ENCODE assay signal across 8 mouse cellular contexts in genomic region chr12:112628928-112629721, GRCm38 (mm10). TPM values are rescaled to one million over a fixed set of nuclear protein-coding genes. Genes with fewer than 3 reads are reported as not detected.
DNase-seq lines count a peak whose midpoint lies in the region; ATAC-seq lines count a peak whose summit lies in the region.

No protein-coding gene starts in this region.

- peak overlapping the region; percentile 56 for H3K4me2 ChIP-seq in embryonic facial prominence, embryonic 13.5 days
- H3K4me2 ChIP-seq in heart, embryonic 16.5 days (ENCODE audit: low read depth, low read length) = peak overlapping the region; percentile 72
- peak overlapping the region; percentile 27 for H3K4me2 ChIP-seq in stomach, embryonic 14.5 days (replicated peaks; ENCODE audit: low read depth, low read length)

- no peaks in the 10 kb centered on the region for H3K9me3 ChIP-seq in embryonic facial prominence, embryonic 13.5 days
- no peaks in the 10 kb centered on the region for H3K9me3 ChIP-seq in heart, embryonic 16.5 days (replicated peaks; ENCODE audit: control insufficient read depth, low read length)
- H3K9me3 ChIP-seq in stomach, embryonic 14.5 days (ENCODE audit: control insufficient read depth, low read depth, low read length) = no peaks in the 10 kb centered on the region

- DNase-seq in frontal cortex, postnatal 10 days (ENCODE audit: low spot score in 2 of 2) = no peak
- DNase-seq in T-cell, adult 2 months (ENCODE audit: low spot score) = peak; percentile 51
- DNase-seq in kidney, postnatal 4 days = peak; percentile 77 to 84

- peak overlapping the region; percentile 28 for H3K4me3 ChIP-seq in embryonic facial prominence, embryonic 13.5 days
- H3K4me3 ChIP-seq in heart, embryonic 16.5 days (ENCODE audit: low read length) = peak overlapping the region; percentile 42
- H3K4me3 ChIP-seq in stomach, embryonic 14.5 days (ENCODE audit: low read depth, low read length) = peak overlapping the region; percentile 2; the same call in 1 of the 2 replicates

- 35% methylated on average over 19 of the region's 19 CpGs for WGBS in embryonic facial prominence, embryonic 13.5 days
- WGBS in heart, embryonic 16.5 days = 16% methylated on average over 19 of the region's 19 CpGs
- 33% methylated on average over 19 of the region's 19 CpGs for WGBS in stomach, embryonic 14.5 days

- peak; percentile 66 for ATAC-seq in frontal cortex, adult (ENCODE audit: low TSS enrichment)
- ATAC-seq in embryonic facial prominence, embryonic 13.5 days (ENCODE audit: insufficient number of reproducible peaks, insufficient read depth, low FRiP score, low TSS enrichment, low read depth) = peak; percentile 23; the same call in 1 of the 2 replicates
- peak; percentile 82 for ATAC-seq in heart, embryonic 16.5 days (replicated peaks; ENCODE audit: extremely low read depth, insufficient read depth, low FRiP score)
- peak; percentile 68 for ATAC-seq in megakaryocyte progenitor cell, adult 5-6 weeks (replicated peaks; ENCODE audit: poor library complexity)
- peak; percentile 83 for ATAC-seq in stomach, embryonic 14.5 days (ENCODE audit: insufficient number of reproducible peaks, insufficient read depth, low FRiP score, low read depth)

- H3K9ac ChIP-seq in embryonic facial prominence, embryonic 13.5 days = peak overlapping the region; percentile 41
- H3K9ac ChIP-seq in heart, embryonic 16.5 days (ENCODE audit: low read length) = peak overlapping the region; percentile 65
- H3K9ac ChIP-seq in stomach, embryonic 14.5 days (replicated peaks; ENCODE audit: low read depth, low read length) = no peak overlapping the region

- no peaks in the 10 kb centered on the region for H3K27me3 ChIP-seq in embryonic facial prominence, embryonic 13.5 days
- no peaks in the 10 kb centered on the region for H3K27me3 ChIP-seq in heart, embryonic 16.5 days (ENCODE audit: control insufficient read depth, insufficient read depth, low read length)
- H3K27me3 ChIP-seq in stomach, embryonic 14.5 days (ENCODE audit: control insufficient read depth, insufficient read depth, low read length) = no peaks in the 10 kb centered on the region

- H3K27ac ChIP-seq in embryonic facial prominence, embryonic 13.5 days = no peak overlapping the region
- H3K27ac ChIP-seq in heart, embryonic 16.5 days (ENCODE audit: low read length) = peak overlapping the region; percentile 43
- H3K27ac ChIP-seq in stomach, embryonic 14.5 days (ENCODE audit: low read length) = no peak overlapping the region

- no peaks in the 10 kb centered on the region for H3K36me3 ChIP-seq in embryonic facial prominence, embryonic 13.5 days
- H3K36me3 ChIP-seq in heart, embryonic 16.5 days (ENCODE audit: control insufficient read depth, insufficient read depth) = peaks cover 6% of the 10 kb centered on the region; the same call in 1 of the 2 replicates
- H3K36me3 ChIP-seq in stomach, embryonic 14.5 days (ENCODE audit: control insufficient read depth, insufficient read depth, low read length) = no peaks in the 10 kb centered on the region

- H3K4me1 ChIP-seq in embryonic facial prominence, embryonic 13.5 days = peaks cover 14% of the 10 kb centered on the region
- peaks cover 20% of the 10 kb centered on the region for H3K4me1 ChIP-seq in heart, embryonic 16.5 days (ENCODE audit: control insufficient read depth, insufficient read depth, low read length)
- H3K4me1 ChIP-seq in stomach, embryonic 14.5 days (ENCODE audit: control insufficient read depth, insufficient read depth, low read length) = peaks cover 29% of the 10 kb centered on the region

RNA-seq across cellular contexts. Expression of gene Adssl1, which starts 9.3 kb away (rescaled TPM):
- polyA plus RNA-seq in embryonic facial prominence, embryonic 13.5 days (2015; fragmentation: Nextera tagmentation; extraction: Ambion mirVana) = 4.3 and 4.4 TPM in 2 replicates
- polyA plus RNA-seq in heart, embryonic 16.5 days (2015; fragmentation: Nextera tagmentation; extraction: Ambion mirVana) = 108 and 118 TPM in 2 replicates
- 113 and 131 TPM in 2 replicates for total RNA-seq in megakaryocyte progenitor cell, adult 5-6 weeks (2015)
- 113 and 126 TPM in 2 replicates for total RNA-seq in megakaryocyte progenitor cell, adult 5-6 weeks (2017)
- polyA plus RNA-seq in stomach, embryonic 14.5 days (2014; fragmentation: Nextera tagmentation; extraction: Ambion mirVana) = 2.8 and 3.1 TPM in 2 replicates

RNA-seq across cellular contexts. Expression of gene Siva1, which starts 15.4 kb away (rescaled TPM):
- polyA plus RNA-seq in embryonic facial prominence, embryonic 13.5 days (2015; fragmentation: Nextera tagmentation; extraction: Ambion mirVana) = 249 and 252 TPM in 2 replicates
- polyA plus RNA-seq in heart, embryonic 16.5 days (2015; fragmentation: Nextera tagmentation; extraction: Ambion mirVana) = 117 and 139 TPM in 2 replicates
- total RNA-seq in megakaryocyte progenitor cell, adult 5-6 weeks (2015) = 163 and 168 TPM in 2 replicates
- 291 and 325 TPM in 2 replicates for total RNA-seq in megakaryocyte progenitor cell, adult 5-6 weeks (2017)
- polyA plus RNA-seq in stomach, embryonic 14.5 days (2014; fragmentation: Nextera tagmentation; extraction: Ambion mirVana) = 250 and 274 TPM in 2 replicates

RNA-seq across cellular contexts. Expression of gene Inf2, which starts 40.5 kb away (rescaled TPM):
- polyA plus RNA-seq in embryonic facial prominence, embryonic 13.5 days (2015; fragmentation: Nextera tagmentation; extraction: Ambion mirVana) = 4.8 and 7.3 TPM in 2 replicates
- polyA plus RNA-seq in heart, embryonic 16.5 days (2015; fragmentation: Nextera tagmentation; extraction: Ambion mirVana) = 3.0 and 3.6 TPM in 2 replicates
- 11.0 and 13.6 TPM in 2 replicates for total RNA-seq in megakaryocyte progenitor cell, adult 5-6 weeks (2015)
- total RNA-seq in megakaryocyte progenitor cell, adult 5-6 weeks (2017) = 4.8 and 7.1 TPM in 2 replicates
- polyA plus RNA-seq in stomach, embryonic 14.5 days (2014; fragmentation: Nextera tagmentation; extraction: Ambion mirVana) = 4.4 and 5.0 TPM in 2 replicates

RNA-seq across cellular contexts. Expression of gene Akt1, which starts 45.6 kb away (rescaled TPM):
- polyA plus RNA-seq in embryonic facial prominence, embryonic 13.5 days (2015; fragmentation: Nextera tagmentation; extraction: Ambion mirVana) = 49.7 and 60.0 TPM in 2 replicates
- 51.4 and 56.7 TPM in 2 replicates for polyA plus RNA-seq in heart, embryonic 16.5 days (2015; fragmentation: Nextera tagmentation; extraction: Ambion mirVana)
- 84.3 and 85.6 TPM in 2 replicates for total RNA-seq in megakaryocyte progenitor cell, adult 5-6 weeks (2015)
- total RNA-seq in megakaryocyte progenitor cell, adult 5-6 weeks (2017) = 74.8 and 96.1 TPM in 2 replicates
- 55.6 and 64.6 TPM in 2 replicates for polyA plus RNA-seq in stomach, embryonic 14.5 days (2014; fragmentation: Nextera tagmentation; extraction: Ambion mirVana)

RNA-seq across cellular contexts. Expression of gene Zbtb42, which starts 49.5 kb away (rescaled TPM):
- 2.3 and 3.1 TPM in 2 replicates for polyA plus RNA-seq in embryonic facial prominence, embryonic 13.5 days (2015; fragmentation: Nextera tagmentation; extraction: Ambion mirVana)
- 4.9 and 6.9 TPM in 2 replicates for polyA plus RNA-seq in heart, embryonic 16.5 days (2015; fragmentation: Nextera tagmentation; extraction: Ambion mirVana)
- total RNA-seq in megakaryocyte progenitor cell, adult 5-6 weeks (2015) = 1.8 and 2.1 TPM in 2 replicates
- total RNA-seq in megakaryocyte progenitor cell, adult 5-6 weeks (2017) = 0.54 and 0.92 TPM in 2 replicates
- 10.9 and 14.2 TPM in 2 replicates for polyA plus RNA-seq in stomach, embryonic 14.5 days (2014; fragmentation: Nextera tagmentation; extraction: Ambion mirVana)

Comparison
In these comparisons a context has a peak if more than half of its experiments do, and no peak if none do; other contexts are left out.
1. ATAC-seq: peak in every context shown above with its lines; median percentile 83 in stomach, embryonic 14.5 days; 82 in heart, embryonic 16.5 days; 68 in megakaryocyte progenitor cell, adult 5-6 weeks; 66 in frontal cortex, adult; 23 in embryonic facial prominence, embryonic 13.5 days.
2. DNase-seq: peak in T-cell, adult 2 months (single experiment) and kidney, postnatal 4 days (2 of 2); none in frontal cortex, postnatal 10 days (0 of 2).
3. RNA of gene Adssl1, which starts 9.3 kb away (polyA plus RNA-seq): 108 to 118 TPM in heart, embryonic 16.5 days; 4.3 to 4.4 TPM in embryonic facial prominence, embryonic 13.5 days and 2.8 to 3.1 TPM in stomach, embryonic 14.5 days; every median in the first group is over 10 times any median in the second.
4. Peak in every context shown above with its lines, with median percentiles within 50 percentile points of each other: H3K4me2 ChIP-seq and H3K4me3 ChIP-seq.